Mouse (Mus musculus): ENCODE data around the gene Rasip1.
A peak's percentile ranks its signal among the peaks of the same experiment; 100 is the strongest.

Gene Rasip1

DNA sequence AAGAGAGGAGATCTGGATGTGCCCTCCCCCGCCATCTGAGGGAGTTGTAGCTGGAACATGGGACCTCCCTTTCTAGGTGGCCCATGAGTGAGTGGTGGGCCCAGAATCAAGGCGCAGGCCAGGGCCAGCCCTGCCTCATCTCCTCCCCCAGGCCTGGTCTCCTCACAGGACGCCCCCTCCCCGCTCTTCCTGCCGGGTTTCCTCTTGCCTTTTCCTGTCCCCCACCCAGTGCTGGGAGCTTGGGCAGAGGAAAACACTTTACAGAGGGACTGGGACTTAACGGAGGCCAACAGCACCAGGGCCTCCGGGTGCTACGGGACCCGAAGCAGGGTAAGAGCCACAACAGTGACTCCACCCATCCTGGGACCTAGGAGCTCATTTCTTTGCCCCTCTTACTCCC, at the start of gene Rasip1:
TSS of gene Rasip1 (plus strand) at position 228 of the 400 bp plus-strand sequence.
- peak; percentile 68 for DNase-seq

DNA sequence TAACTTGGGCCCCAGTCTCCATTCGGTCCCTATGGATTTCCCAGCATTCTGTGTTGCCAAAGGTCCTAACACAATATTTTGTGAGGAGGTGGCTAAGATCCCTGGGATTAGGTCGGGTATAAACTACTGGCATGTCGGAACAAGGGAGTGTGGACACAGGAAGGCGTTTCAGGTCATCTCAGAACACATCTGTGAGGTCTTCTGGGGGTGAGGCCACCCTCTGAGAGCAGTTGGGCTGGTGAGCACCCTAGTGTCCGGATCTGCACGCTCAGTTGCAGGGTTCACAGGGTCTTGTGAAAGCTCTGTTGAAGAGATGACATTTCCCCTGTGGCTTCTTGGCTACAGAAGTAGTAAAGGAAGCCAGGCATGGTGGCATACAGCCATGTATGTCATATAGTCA, 41.4 kb upstream of the Rasip1 start:
- DNase-seq: no peak

DNA sequence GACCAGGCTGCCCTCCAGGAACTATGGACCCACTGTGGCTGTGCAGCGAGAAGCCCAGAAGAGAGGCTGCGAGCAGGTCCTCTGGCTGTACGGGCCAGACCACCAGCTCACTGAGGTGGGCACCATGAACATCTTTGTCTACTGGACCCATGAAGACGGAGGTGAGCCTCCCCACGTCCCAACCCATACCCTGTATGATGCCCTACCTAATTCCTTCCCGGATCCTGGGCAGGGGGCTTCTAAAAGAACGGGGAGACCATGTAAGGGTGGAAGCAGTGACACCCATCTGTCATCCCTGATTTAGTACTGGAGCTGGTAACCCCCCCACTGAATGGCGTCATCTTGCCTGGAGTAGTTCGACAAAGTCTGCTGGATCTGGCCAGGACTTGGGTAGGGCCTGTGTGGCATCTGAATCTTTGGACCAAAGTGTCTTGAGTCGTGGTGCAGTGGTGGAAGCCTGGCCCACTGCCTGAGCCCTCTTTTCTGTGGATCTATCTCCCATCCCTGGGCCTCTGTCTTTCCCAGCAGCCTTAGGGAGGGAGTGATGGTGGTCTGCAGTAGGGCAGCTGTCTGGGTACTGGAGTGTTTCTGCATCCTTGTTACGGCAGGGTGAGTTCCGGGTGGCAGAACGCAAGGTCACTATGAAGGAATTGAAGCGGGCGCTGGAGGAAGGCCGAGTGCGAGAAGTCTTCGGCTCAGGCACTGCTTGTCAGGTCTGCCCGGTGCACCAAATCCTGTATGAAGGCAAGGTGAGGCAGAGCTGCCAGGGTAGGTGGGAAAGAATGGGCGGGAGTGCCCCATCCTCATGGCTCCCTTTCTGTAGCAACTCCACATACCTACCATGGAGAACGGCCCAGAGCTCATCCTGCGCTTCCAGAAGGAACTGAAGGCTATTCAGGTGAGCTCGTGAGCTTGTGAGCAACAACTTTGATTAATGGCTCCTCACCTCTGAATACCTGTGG, 39.4 kb upstream of the Rasip1 start:
- no peak for DNase-seq

DNA sequence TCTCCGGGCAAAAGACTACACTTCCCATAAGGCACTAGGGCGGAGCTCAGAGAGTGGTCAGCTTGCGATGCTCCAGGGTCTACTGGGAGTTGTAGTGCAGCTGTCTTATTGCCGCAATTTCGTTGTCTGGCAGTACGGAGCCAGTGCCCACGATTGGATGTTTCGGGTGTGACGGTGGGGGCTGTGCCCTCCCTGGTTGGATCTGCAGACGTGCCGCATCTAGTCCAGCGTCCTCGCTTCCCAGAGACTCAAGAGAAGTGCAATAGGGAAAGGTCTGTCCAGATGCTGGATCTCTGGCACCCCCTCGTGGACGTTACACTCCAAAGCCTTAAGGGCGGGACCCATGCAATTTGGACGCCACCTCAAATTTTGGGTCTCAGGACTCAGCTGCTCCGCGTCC, 38.1 kb upstream of the Rasip1 start:
- DNase-seq: peak; percentile 98

DNA sequence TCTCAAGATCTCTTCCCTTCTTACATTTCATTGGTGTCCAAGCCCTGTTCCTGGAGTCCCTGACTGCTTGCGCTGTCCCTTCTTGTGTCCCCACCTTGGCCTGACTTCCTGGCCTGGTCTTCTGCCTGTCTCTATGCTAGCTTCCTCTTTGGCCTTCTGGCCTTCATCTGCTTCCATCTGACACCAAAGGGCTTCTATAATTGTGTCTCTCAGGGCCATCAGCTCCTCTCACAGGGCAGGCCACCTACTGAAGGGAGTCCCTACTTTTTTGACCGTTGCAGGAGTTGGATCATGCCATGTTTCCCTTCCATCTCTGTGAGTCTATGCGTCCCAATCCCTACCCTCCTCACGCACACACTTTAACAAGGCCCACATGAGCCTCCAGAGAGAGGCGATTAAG, 37.4 kb upstream of the Rasip1 start:
- no peak for DNase-seq

DNA sequence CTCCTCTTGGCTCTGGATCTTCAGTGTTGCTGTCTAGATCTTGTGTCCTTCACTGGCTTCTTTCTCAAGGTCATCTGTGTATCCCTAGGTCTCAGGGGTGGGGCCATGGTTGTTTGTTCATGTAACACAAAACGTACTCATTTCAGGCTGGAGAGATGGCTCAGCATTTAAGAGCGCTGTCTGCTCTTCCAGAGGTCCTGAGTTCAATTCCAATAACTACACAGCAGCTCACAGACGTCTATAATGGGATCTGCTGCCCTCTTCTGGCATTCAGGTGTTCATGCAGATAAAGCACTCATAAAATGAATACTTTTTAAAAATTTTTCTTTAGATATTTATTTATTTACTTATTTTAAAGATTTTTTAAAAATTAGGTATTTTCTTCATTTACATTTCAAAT, 36.4 kb upstream of the Rasip1 start:
- peak; percentile 38 for DNase-seq

DNA sequence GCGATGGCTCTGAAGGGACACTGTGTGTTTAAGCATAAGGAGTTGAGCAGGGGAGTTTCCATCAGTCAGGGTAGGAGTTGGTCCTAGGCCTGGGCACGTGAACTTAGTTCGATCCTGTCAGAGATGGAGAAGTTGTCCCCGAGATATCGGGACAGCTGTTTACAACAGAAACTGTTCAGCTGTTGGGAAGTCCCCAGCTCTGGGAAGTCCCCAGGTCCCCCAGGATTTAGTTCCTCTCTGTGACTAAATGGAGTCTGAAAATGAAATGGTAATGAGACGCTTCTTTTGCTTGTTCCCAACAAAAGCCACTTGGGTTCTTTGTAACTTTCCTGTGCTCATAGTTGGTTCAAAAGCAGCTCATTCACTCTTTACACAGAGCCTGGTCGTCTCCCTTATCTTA, 35.4 kb upstream of the Rasip1 start:
- no peak for DNase-seq

DNA sequence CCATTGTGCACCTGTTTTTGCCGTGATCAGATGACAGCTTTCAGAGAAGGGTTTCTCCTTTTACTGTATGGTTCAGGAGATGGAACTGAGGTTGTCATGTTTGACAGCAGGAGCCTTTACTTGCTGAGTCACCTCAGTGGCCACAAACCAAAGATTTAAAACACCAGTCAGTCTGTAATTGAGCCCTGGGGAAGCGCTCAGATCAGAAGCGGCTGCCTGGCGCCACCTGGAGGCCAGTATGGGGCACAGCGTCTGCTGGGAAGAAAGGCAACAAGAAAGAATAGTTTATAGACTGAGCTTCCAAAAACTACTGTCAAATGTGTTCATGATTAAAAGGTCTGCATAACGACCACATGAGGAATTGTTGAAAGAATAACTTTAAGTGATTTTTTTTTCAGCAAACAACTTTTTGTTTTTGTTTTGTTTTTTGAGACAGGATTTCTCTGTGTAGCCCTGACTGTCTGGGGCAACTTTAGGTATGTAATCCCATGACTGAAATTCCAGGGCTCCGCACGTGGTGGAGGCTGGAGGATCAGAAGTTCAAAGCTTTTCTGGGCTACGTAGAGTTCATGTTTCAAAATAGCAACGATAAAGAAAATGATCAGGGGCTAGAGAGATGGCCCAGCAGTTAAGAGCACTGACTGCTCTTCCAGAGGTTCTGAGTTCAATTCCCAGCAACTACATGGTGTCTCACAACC, 34.0 kb upstream of the Rasip1 start:
- DNase-seq: peak; percentile 81

DNA sequence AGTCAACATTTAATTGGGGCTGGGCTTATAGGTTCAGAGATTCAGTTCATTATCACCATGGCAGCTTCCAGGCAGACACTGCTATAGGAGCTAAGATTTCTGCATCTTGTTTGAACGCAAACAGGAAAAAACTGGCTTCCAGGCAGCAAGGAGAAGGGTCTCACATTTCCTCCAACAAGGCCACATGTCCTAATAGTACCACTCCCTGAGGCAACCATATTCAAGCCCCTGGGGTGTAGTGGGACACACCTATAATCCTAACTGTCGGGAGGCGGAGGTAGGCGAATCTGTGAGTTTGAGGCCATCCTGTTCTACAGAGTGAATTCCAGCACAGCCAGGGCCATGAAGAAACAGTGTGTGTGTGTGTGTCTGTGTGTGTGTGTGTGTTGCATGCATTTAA, 32.1 kb upstream of the Rasip1 start:
- DNase-seq: no peak

DNA sequence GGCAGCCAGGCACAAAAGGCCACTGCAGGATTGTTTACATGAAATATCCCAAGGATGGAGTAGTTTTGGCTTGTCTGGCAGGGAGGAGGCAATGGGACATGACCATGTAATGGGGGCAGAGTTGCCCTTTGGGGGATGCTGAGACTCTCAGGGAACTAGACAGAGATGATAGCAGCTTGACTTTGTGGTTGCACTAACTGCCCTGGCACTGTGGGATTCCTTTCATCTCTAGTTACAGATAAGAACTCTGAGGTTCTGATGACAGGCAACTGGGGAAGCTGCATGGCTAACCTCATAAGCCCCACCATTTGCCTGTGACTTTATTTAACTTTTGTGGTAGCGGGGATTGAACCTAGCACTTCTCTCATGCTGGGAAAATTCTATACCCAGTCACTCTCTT, 31.2 kb upstream of the Rasip1 start:
- no peak for DNase-seq

DNA sequence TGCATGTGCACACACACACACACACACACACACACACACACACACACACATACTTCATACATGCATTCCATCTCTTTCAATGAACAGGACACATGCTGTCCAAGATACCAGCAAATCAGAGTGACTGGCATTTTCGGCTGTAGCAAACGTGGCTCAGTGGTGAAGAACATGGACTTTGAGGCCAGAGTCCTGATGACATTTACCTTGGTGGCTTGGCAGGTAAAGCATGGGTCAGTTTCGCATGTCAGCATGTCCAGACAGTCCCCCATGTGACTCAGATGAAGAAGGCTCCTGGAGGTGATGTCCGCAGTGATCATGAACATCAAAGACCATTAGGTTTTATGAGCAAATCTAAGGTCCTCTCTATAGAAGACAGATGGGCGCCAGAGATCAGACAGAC, 30.3 kb upstream of the Rasip1 start:
- no peak for DNase-seq

DNA sequence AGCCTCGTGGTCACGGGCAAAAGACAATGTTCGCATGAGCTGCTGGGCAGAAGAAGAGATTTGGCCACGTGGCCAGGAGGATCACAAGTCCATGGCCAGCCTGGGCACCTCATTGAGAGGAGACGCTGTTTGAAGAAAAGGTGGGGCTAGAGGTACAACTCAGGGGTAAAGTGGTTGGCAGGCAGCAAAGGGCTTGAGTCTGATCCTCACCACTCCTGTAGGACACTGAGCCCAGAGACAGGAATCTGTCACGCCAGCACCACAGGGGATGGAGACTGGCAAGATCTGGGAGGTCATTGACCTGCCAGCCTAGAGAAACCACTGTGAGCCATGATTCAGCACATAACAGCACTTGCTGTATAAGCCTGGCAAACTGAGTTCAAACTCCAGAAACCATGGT, 29.8 kb upstream of the Rasip1 start:
- DNase-seq: peak; percentile 85

DNA sequence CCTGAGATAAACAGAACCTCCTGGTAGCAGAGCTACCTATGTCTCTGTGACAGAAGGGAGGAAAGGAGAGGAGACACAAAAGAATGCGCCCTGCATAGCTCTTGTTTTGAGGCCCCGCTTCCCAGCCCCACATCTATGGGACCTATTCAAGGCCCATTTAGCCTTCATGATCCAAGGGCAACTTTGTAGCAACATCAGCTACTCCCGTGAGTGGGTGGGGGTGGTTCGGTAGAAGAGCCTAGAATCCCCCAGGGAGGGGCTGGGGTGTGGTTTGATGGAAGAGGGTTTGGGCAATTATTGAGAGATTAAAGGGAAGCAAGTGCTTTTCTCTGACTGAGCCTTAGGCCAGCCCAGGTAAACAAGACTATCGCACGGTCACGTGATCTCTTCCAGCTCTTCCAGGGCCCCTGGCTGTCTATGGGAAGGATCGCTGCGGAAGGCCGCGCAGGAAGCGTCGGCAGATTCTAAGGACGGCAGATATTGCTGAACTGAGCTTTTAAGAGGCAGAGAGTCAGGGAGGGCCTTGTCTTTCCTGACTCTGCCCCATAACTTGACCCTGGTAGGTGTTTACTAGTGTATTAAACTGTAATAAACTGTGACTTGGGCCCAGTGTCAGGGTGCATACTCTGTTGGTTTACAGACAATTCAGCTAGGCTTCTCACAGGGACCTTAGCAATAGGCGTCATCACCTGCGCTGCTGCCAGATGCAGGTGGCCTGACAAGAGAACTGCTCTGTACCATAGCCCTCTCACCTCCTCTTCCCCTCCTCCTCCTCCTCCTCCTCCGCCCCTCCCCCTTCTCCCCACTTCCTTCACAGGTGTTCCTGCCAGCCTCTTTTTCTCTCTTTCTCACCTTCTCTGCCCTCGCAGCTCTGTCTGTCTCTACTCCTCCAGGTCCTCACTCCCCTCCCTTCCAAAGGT, 28.1 kb upstream of the Rasip1 start:
- no peak for DNase-seq

DNA sequence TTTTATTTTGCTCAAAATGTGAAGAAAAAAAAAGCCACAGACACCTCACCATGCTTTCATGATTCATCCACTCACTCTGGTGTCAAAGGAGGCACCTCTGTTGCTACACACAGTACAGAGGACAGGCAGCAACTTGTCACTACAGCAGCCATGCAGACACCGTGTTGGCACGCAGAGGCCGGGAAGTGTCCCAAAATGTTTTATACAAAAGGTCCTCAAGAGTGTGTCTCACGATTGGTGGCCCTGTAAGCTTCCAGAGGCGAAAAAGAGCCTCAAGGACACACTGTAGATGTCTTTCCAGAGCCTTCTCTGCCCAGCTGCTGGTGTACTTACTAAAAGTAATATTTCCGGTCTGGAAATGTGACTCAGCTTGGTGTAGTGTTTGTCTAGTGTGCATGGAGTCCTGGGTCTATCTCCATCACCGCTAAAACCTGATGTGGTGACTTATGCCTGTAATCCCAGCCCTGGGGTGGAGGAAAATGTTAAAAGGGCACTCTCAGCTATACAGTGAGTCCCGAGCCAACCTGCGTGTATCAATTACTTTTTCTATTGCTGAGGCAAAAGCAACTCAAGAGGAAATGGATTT, 21.5 kb upstream of the Rasip1 start:
- no peak for DNase-seq

DNA sequence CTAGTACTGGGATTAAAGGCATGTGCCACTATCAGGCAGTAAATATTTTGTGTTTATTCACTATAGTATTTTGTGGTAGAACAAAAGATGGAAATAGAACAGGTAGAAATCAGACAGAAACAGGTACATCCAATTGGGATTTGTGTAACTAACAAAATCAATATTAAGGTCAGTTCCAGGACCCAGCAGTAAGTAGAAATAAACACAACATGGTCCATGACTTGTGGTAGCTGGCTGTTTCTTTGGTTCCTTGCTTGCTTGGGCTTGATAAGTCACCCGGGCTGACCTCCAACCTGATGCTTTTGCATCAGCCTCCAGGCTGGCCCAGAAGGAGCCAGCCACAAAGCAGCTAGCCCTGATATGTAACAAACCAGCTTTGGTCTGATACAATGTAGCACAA, 17.8 kb upstream of the Rasip1 start:
- DNase-seq: no peak

DNA sequence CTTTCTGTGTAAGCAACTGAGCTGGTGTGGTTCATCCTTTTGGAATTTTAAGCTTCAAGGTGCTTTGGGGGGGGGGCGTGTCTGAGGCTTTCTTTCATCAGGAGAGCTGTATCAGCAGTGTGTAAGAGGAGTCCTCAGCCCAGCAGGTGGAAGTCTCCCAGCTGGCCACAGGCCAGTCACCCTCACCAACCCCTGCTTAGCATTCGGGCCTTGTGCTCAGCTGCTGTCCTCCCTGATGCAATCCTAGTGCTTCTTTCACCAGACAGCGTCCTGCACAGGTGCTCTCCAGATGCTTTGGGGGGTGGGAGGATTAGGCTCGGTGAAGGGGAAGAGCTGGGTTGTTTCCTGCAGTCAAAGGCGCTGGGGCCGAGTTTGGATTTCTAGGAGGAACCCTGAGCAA, 11.0 kb upstream of the Rasip1 start:
- DNase-seq: no peak

DNA sequence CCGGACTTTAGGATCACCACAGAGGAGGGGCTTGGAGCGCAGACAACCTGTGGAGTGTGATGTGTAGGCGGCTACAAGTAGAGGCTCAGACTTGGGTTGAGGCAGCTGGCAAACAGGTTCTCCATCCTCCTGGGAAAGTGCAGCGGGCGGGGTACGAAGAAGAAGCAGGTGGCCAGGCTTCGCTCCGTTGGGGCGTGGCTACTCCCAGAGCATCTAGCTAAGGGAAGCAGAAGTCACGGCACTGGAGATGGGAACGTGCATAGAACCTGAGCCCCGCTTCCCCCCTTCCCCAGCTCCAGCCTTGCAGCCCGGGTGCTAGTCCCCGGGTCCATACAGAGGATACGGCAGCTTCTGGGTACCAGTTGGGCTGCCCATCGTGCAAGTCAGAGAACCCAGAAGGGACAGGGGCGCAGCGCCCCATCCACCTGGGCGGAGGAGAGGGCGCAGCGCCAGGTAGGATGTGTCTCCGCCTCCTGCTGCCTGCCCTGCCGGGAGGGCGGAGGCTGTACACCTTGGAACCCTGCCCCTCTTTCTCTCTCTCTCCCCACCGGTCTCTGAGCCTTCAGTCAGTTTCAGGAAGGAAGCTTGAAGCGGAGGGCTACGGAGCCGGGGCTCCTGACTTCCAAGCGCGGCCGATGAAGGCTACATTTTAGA, 10.1 kb upstream of the Rasip1 start, which contains the start of gene Fut1:
TSS of gene Fut1 (plus strand) at position 248 of the 654 bp plus-strand sequence.
- DNase-seq: no peak

DNA sequence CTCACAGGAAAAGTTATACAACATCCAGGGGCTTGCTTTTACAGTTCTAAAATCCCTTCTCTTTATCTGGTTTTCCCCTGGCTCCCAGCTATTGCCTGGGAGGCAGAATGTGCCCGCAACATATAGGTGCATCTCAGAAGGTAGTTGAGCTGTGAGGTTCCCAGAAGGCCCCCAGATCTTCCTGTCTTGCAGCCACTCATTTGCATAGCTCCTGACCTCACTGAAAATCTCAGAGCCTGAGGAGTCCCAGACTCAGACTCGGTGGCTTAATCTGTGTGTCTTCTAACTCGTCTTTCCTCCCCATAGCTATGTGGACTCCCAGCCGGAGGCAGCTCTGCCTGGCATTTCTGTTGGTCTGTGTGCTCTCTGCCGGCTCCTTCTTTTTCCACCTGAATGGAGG, 9.0 kb upstream of the Rasip1 start:
- DNase-seq: no peak

DNA sequence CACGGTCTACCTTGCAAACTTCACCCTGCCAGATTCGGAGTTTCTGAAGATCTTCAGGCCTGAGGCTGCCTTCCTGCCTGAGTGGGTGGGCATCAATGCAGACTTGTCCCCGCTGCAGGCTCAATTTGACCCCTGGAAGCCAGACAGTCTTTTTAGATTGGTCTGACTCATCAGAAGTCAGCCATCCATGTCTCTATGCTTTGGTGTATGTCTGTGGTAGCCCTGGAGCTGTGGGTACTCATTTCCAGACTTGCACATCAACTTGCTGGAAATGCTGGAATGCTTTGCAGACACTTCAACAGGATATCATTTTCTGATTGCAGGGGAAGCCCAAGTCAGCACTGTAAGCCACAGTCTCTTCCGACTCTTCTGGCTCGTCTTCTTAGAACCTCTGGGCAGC, 7.7 kb upstream of the Rasip1 start:
- DNase-seq: no peak

DNA sequence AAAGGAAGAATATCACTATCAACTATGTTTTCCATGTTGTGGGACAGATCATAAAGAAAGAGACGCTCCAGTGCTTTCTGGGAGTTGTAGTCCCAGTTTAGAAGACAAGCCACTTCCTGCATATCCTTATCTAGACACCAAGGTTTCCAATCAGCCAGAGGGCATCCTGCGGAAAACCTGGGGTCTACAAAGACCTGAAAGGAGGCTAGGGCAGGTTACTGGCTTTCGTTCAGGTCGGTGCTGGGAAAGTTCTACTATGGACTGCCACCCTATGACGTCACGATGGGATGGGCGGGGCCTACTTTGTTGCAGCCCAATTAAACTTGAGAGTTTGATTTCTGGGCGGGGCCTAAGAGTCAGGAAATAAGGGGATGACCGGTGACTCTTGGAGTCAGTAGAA, 5.8 kb upstream of the Rasip1 start, which contains the start of gene Izumo1:
TSS of gene Izumo1 (plus strand) at position 369 of the 400 bp plus-strand sequence.
- no peak for DNase-seq

DNA sequence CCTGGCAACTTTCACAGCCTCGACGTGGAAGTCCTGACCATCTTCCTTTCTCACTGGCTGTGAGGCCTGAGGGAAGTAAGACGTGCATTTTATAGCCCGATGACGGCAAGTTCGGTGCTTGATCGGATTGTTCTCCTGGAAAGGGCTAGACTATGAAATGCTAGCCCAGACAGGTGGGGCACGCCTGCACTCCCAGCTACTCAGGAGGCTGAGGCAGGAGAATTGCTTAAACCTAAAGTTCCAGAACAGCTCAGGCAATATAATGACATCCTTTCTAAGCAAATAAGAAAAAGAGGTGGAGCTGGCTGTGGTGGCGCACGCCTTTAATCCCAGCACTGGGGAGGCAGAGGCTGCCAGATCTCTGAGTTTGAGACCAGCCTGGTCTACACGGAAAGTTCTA, 3.8 kb upstream of the Rasip1 start:
- DNase-seq: no peak

DNA sequence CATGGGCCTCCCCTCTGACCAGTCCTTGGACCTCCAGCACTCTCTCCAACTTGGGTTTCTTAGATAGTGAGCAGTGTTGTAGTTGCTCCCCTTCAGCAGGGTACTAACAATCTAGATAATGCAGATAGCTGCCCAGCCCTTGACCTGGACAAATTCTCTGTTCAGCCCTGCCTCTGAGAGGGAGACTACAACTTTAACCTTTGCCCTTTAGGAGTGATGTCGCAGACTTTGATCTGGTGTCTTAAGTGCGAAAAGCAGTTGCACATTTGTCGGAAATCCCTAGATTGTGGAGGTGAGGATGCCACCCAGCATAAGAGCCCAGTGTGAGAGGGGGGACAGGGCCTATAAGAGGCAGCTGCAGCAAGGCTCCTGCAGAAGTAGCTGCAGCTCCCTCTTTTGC, 2.6 kb upstream of the Rasip1 start:
- DNase-seq: no peak

All from kidney, adult 9 months (tissue).